Mouse (Mus musculus) MEL (cell line): ENCODE data around the gene Dupd1. TPM values are rescaled to one million over a fixed set of nuclear protein-coding genes. Genes with fewer than 3 reads are reported as not detected.

ENCODE experiments used
- DNase-seq: peaks from one replicate; pipeline ENCODE4 v3.0.0; 2011; ENCODE audit warnings: low read depth, low spot score
- H3K27ac ChIP-seq: 2 replicates; pipeline ENCODE4 v1.5.1; 2012; ENCODE audit warnings: low read depth, mild to moderate bottlenecking, control low read depth, low read length, moderate library complexity; ENCODE audit not compliant: control insufficient read depth
- H3K27me3 ChIP-seq, 2 experiments: fragments of 150-350 bp in 1 of 2; sonication (generic) in 1 of 2; 2 replicates each; pipeline ENCODE4 v1.6.1; 2012; ENCODE audit warnings: low read length in 2 of 2, mild to moderate bottlenecking in 2 of 2, improper control_type of control experiment in 1 of 2, moderate library complexity in 1 of 2; ENCODE audit not compliant: insufficient read depth in 2 of 2, control insufficient read depth in 1 of 2
- H3K36me3 ChIP-seq, 2 experiments: 2 replicates each; pipeline ENCODE4 v1.6.1; 2012 to 2014; ENCODE audit warnings: low read length in 2 of 2, improper control_type of control experiment in 1 of 2, inconsistent platforms in 1 of 2, mild to moderate bottlenecking in 1 of 2; ENCODE audit not compliant: insufficient read depth in 2 of 2, control insufficient read depth in 1 of 2
- H3K4me1 ChIP-seq, 2 experiments: fragments of 150-350 bp in 1 of 2; sonication (generic) in 1 of 2; 2 replicates each; pipeline ENCODE4 v1.6.1; 2012; ENCODE audit warnings: low read length in 2 of 2, improper control_type of control experiment in 1 of 2, mild to moderate bottlenecking in 1 of 2; ENCODE audit not compliant: insufficient read depth in 2 of 2, control insufficient read depth in 1 of 2
- H3K4me3 ChIP-seq, 2 experiments: fragments of 150-350 bp in 1 of 2; sonication (generic) in 1 of 2; 2 replicates each; pipeline ENCODE4 v1.5.1; 2012; ENCODE audit warnings: low read depth in 2 of 2, low read length in 2 of 2, mild to moderate bottlenecking in 2 of 2, moderate library complexity in 2 of 2, control low read depth in 1 of 2, improper control_type of control experiment in 1 of 2; ENCODE audit not compliant: control insufficient read depth in 1 of 2, insufficient read depth in 1 of 2
- H3K79me2 ChIP-seq: 2 replicates; pipeline ENCODE4 v1.6.1; 2012; ENCODE audit warnings: mild to moderate bottlenecking, low read length, moderate library complexity; ENCODE audit not compliant: control insufficient read depth, poor library complexity, insufficient read depth
- H3K9ac ChIP-seq: 2 replicates; pipeline ENCODE4 v1.6.1; 2012; ENCODE audit warnings: low read depth, mild to moderate bottlenecking, control low read depth, low read length, moderate library complexity; ENCODE audit not compliant: control insufficient read depth, poor library complexity, severe bottlenecking
- H3K9me3 ChIP-seq: fragments of 150-350 bp; sonication (generic); replicated peaks from 2 replicates; pipeline ENCODE4 v1.6.1; 2012; ENCODE audit warnings: mild to moderate bottlenecking, low read length, improper control_type of control experiment, moderate library complexity; ENCODE audit not compliant: insufficient read depth
- BHLHE40 ChIP-seq: IDR thresholded peaks from 2 replicates; pipeline ENCODE4 v1.6.1; 2012; ENCODE audit warnings: low read depth, mild to moderate bottlenecking, inconsistent platforms, low read length, improper control_type of control experiment, borderline replicate concordance
- CHD1 ChIP-seq: IDR thresholded peaks from 2 replicates; pipeline ENCODE4 v1.6.1; 2012; ENCODE audit warnings: low read depth, mild to moderate bottlenecking, inconsistent platforms, low read length, improper control_type of control experiment
- CTCF ChIP-seq, 3 experiments: IDR thresholded peaks in 2 of 3; conservative IDR thresholded peaks in 1 of 3; 2 replicates each; pipeline ENCODE4 v1.5.1; 2011 to 2012; ENCODE audit warnings: low read length in 3 of 3, low read depth in 2 of 3, mild to moderate bottlenecking in 2 of 3, improper control_type of control experiment in 1 of 3, inconsistent platforms in 1 of 3, mixed read lengths in 1 of 3, moderate library complexity in 1 of 3; ENCODE audit not compliant: control insufficient read depth in 1 of 3, insufficient read depth in 1 of 3, poor library complexity in 1 of 3, severe bottlenecking in 1 of 3
- ELF1 ChIP-seq: IDR thresholded peaks from 2 replicates; pipeline ENCODE4 v1.6.1; 2014; ENCODE audit warnings: low read depth, mild to moderate bottlenecking, inconsistent platforms, low read length, improper control_type of control experiment, moderate library complexity
- ETS1 ChIP-seq: IDR thresholded peaks from 2 replicates; pipeline ENCODE4 v1.6.1; 2012; ENCODE audit warnings: low read depth, mild to moderate bottlenecking, inconsistent platforms, low read length, improper control_type of control experiment, moderate library complexity
- GABPA ChIP-seq: IDR thresholded peaks from 2 replicates; pipeline ENCODE4 v1.6.1; 2012; ENCODE audit warnings: low read depth, mild to moderate bottlenecking, inconsistent platforms, low read length, improper control_type of control experiment, moderate library complexity
- JUND ChIP-seq: IDR thresholded peaks from 2 replicates; pipeline ENCODE4 v1.6.1; 2011; ENCODE audit warnings: low read depth, mild to moderate bottlenecking, improper control_type of control experiment, low read length
- KAT2A ChIP-seq: conservative IDR thresholded peaks from 2 replicates; pipeline ENCODE4 v1.6.1; 2012; ENCODE audit warnings: low read depth, low read length, improper control_type of control experiment, inconsistent platforms
- MAX ChIP-seq: IDR thresholded peaks from 2 replicates; pipeline ENCODE4 v1.6.1; 2011; ENCODE audit warnings: low read length, improper control_type of control experiment
- MEF2A ChIP-seq: IDR thresholded peaks from 2 replicates; pipeline ENCODE4 v1.6.1; 2014; ENCODE audit warnings: low read depth, mild to moderate bottlenecking, inconsistent platforms, low read length, improper control_type of control experiment; ENCODE audit not compliant: poor library complexity, insufficient replicate concordance, severe bottlenecking; ENCODE audit errors: extremely low read depth
- MXI1 ChIP-seq: IDR thresholded peaks from 2 replicates; pipeline ENCODE4 v1.6.1; 2011; ENCODE audit warnings: mild to moderate bottlenecking, low read depth, low read length, improper control_type of control experiment
- MYB ChIP-seq: IDR thresholded peaks from 2 replicates; pipeline ENCODE4 v1.6.1; 2011; ENCODE audit warnings: mild to moderate bottlenecking, low read depth, low read length, improper control_type of control experiment
- MYC ChIP-seq: IDR thresholded peaks from 2 replicates; pipeline ENCODE4 v1.6.1; 2011; ENCODE audit warnings: low read depth, mild to moderate bottlenecking, low read length, improper control_type of control experiment, moderate library complexity
- NELFE ChIP-seq: IDR thresholded peaks from 2 replicates; pipeline ENCODE4 v1.6.1; 2011; ENCODE audit warnings: low read depth, low read length, improper control_type of control experiment
- NRF1 ChIP-seq: IDR thresholded peaks from 2 replicates; pipeline ENCODE4 v1.6.1; 2014; ENCODE audit warnings: low read depth, mild to moderate bottlenecking, inconsistent platforms, low read length, improper control_type of control experiment, moderate library complexity; ENCODE audit not compliant: poor library complexity, insufficient read depth, severe bottlenecking
- POLR2A ChIP-seq, 2 experiments: IDR thresholded peaks; 2 replicates each; pipeline ENCODE4 v1.6.1; 2011 to 2012; ENCODE audit warnings: low read length in 2 of 2, mild to moderate bottlenecking in 2 of 2, control low read depth in 1 of 2, improper control_type of control experiment in 1 of 2, low read depth in 1 of 2, moderate library complexity in 1 of 2; ENCODE audit not compliant: control insufficient read depth in 1 of 2, insufficient read depth in 1 of 2, poor library complexity in 1 of 2
- POLR2AphosphoS2 ChIP-seq: IDR thresholded peaks from 2 replicates; pipeline ENCODE4 v1.6.1; 2011; ENCODE audit warnings: low read length, improper control_type of control experiment
- POLR2AphosphoS5 ChIP-seq: IDR thresholded peaks from 2 replicates; pipeline ENCODE4 v1.6.1; 2012; ENCODE audit warnings: low read depth, borderline replicate concordance, mild to moderate bottlenecking, inconsistent platforms, low read length, moderate library complexity, mixed read lengths
- RCOR1 ChIP-seq: IDR thresholded peaks from 2 replicates; pipeline ENCODE4 v1.6.1; 2012; ENCODE audit warnings: low read depth, mild to moderate bottlenecking, inconsistent platforms, low read length, improper control_type of control experiment
- SIN3A ChIP-seq: IDR thresholded peaks from 2 replicates; pipeline ENCODE4 v1.6.1; 2012; ENCODE audit warnings: low read length, improper control_type of control experiment, inconsistent platforms
- SMC3 ChIP-seq: IDR thresholded peaks from 2 replicates; pipeline ENCODE4 v1.6.1; 2011; ENCODE audit warnings: low read depth, low read length, improper control_type of control experiment
- TAL1 ChIP-seq: IDR thresholded peaks from 2 replicates; pipeline ENCODE4 v1.6.1; 2012; ENCODE audit warnings: mild to moderate bottlenecking, inconsistent platforms, low read length, moderate library complexity, mixed read lengths
- TBP ChIP-seq: IDR thresholded peaks from 2 replicates; pipeline ENCODE4 v1.8.0; 2011; ENCODE audit warnings: low read depth, low read length, improper control_type of control experiment
- UBTF ChIP-seq: IDR thresholded peaks from 2 replicates; pipeline ENCODE4 v1.6.1; 2012; ENCODE audit warnings: low read depth, mild to moderate bottlenecking, inconsistent platforms, low read length, improper control_type of control experiment, moderate library complexity, borderline replicate concordance; ENCODE audit not compliant: insufficient read depth
- USF1 ChIP-seq: IDR thresholded peaks from 2 replicates; pipeline ENCODE4 v1.6.1; 2014; ENCODE audit warnings: low read depth, mild to moderate bottlenecking, inconsistent platforms, low read length, improper control_type of control experiment, moderate library complexity
- USF2 ChIP-seq, 2 experiments: IDR thresholded peaks; 2 replicates each; pipeline ENCODE4 v1.6.1; 2011 to 2012; ENCODE audit warnings: improper control_type of control experiment in 2 of 2, low read length in 2 of 2, borderline replicate concordance in 1 of 2, inconsistent platforms in 1 of 2, low read depth in 1 of 2, mild to moderate bottlenecking in 1 of 2; ENCODE audit not compliant: insufficient read depth in 1 of 2
- ZC3H11A ChIP-seq: IDR thresholded peaks from 2 replicates; pipeline ENCODE4 v1.6.1; 2012; ENCODE audit warnings: low read depth, mild to moderate bottlenecking, inconsistent platforms, low read length, improper control_type of control experiment
- ZMIZ1 ChIP-seq: IDR thresholded peaks from 2 replicates; pipeline ENCODE4 v1.6.1; 2012; ENCODE audit warnings: low read depth, mild to moderate bottlenecking, inconsistent platforms, low read length, improper control_type of control experiment, moderate library complexity
- polyA plus RNA-seq, 2 experiments: library from polyadenylated mRNA; stranded (reverse) in 1 of 2; unstranded in 1 of 2; fragments of >175 nt in 1 of 2; fragments of >200 nt in 1 of 2; gene quantifications; 2 replicates each; pipeline versions ENCODE4 v1.2.1 to v1.2.4; 2012; ENCODE audit warnings: low replicate concordance in 2 of 2, low read depth in 1 of 2; ENCODE audit not compliant: insufficient read length in 2 of 2, insufficient read depth in 1 of 2, missing spikeins in 1 of 2
- total RNA-seq: library from RNA; depleted of rRNA; stranded (reverse); fragments of 300-350 nt; gene quantifications from 2 replicates; pipeline ENCODE4 v1.2.3, GENCODE M21; 2012

The Dupd1 gene
- total and polyA plus RNA-seq, 3 experiments: not detected

DNA sequence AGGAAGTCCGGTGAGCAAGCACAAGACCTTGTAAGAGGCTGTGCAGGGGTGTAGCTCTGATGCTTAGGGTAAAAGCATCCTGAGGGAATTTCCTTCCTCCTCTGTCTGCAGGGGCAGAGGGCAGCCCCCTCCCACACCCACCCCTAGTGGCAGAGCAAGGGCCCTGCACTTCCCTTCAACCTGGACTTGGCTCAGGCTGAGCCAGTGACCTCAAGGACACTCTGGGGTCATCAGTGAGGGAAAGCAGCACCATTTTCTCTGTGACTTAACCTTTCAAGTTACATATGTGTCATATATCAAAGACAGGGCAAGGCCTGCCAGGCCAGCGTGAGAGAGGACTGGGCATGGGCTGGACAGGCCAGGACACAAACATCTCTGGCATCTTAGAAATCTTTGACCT is 4.8 kb downstream of the Dupd1 start:
- Histone ChIP-seq H3K27me3 (peaks cover 0 to 2% of the 10 kb centered on the region in 2 experiments; a peak in 2 of 4 replicates), H3K4me3 (no peak overlapping the region), H3K4me1 (peaks cover 0 to 9% of the 10 kb centered on the region in 2 experiments; a peak in 2 of 4 replicates), H3K9ac (no peak overlapping the region), H3K79me2 (no peaks in the 10 kb centered on the region), H3K9me3 (no peaks in the 10 kb centered on the region), H3K27ac (no peak overlapping the region), H3K36me3 (peaks cover 0 to 4% of the 10 kb centered on the region in 2 experiments; a peak in 2 of 4 replicates)
- no peak for DNase-seq
- TF ChIP-seq CTCF (IDR thresholded peaks at IDR 0.05 in 2 of 3, conservative IDR thresholded peaks at IDR 0.05 in 1 of 3; ENCODE audit: control insufficient read depth in 1 of 3, insufficient read depth in 1 of 3, low read depth in 2 of 3, low read length in 3 of 3, poor library complexity in 1 of 3, severe bottlenecking in 1 of 3) (peak in 2 of 3 experiments; percentile 22 to 27; a peak in 5 of 6 replicates), ETS1 (no peak)

- Histone ChIP-seq H3K27ac (no peak overlapping the region), H3K36me3 (peaks cover 0 to 8% of the 10 kb centered on the region in 2 experiments; a peak in 2 of 4 replicates), H3K9ac (no peak overlapping the region), H3K27me3 (no peaks in the 10 kb centered on the region), H3K79me2 (no peaks in the 10 kb centered on the region), H3K4me1 (peaks cover 0 to 18% of the 10 kb centered on the region in 2 experiments; a peak in 2 of 4 replicates), H3K9me3 (no peaks in the 10 kb centered on the region), H3K4me3 (no peak overlapping the region)
- DNase-seq: peak; percentile 78
- TF ChIP-seq ZC3H11A (0 out of 2 replicates have a peak, but pooled peaks have one; percentile 7), TBP (no peak), MYB (no peak), POLR2A (IDR thresholded peaks at IDR 0.05; ENCODE audit: control insufficient read depth in 1 of 2, insufficient read depth in 1 of 2, low read depth in 1 of 2, low read length in 2 of 2, poor library complexity in 1 of 2) (no peak), TAL1 (peak; percentile 14; the same call in 1 of the 2 replicates), KAT2A (no peak), POLR2AphosphoS5 (no peak), NRF1 (no peak), MAX (no peak), JUND (0 out of 2 replicates have a peak, but pooled peaks have one; percentile 31), MYC (no peak), GABPA (no peak), UBTF (no peak), ZMIZ1 (no peak), SIN3A (peak; percentile 34), POLR2AphosphoS2 (no peak), MEF2A (no peak), RCOR1 (peak; percentile 67), ETS1 (peak; percentile 53; the same call in 1 of the 2 replicates), CHD1 (no peak), ELF1 (0 out of 2 replicates have a peak, but pooled peaks have one; percentile 24), NELFE (no peak), SMC3 (no peak), BHLHE40 (no peak), MXI1 (no peak), USF1 (no peak), USF2 (IDR thresholded peaks at IDR 0.05; ENCODE audit: borderline replicate concordance in 1 of 2, insufficient read depth in 1 of 2, low read depth in 1 of 2, low read length in 2 of 2) (no peak), CTCF (IDR thresholded peaks at IDR 0.05 in 2 of 3, conservative IDR thresholded peaks at IDR 0.05 in 1 of 3; ENCODE audit: control insufficient read depth in 1 of 3, insufficient read depth in 1 of 3, low read depth in 2 of 3, low read length in 3 of 3, poor library complexity in 1 of 3, severe bottlenecking in 1 of 3) (no peak)
Measured at GRCm38 (mm10) chr14:21706759-21707571, 7.4 kb downstream of the Dupd1 start.
